Mouse (Mus musculus) MEL (cell line): Measurements from ENCODE around the gene Hipk4.

Experiments
- CTCF ChIP-seq, 3 experiments: IDR thresholded peaks in 2 of 3; conservative IDR thresholded peaks in 1 of 3; 2 replicates each; pipeline ENCODE4 v1.5.1; 2011 to 2012; ENCODE audit warnings: low read length in 3 of 3, low read depth in 2 of 3, mild to moderate bottlenecking in 2 of 3, improper control_type of control experiment in 1 of 3, inconsistent platforms in 1 of 3, mixed read lengths in 1 of 3, moderate library complexity in 1 of 3; ENCODE audit not compliant: control insufficient read depth in 1 of 3, insufficient read depth in 1 of 3, poor library complexity in 1 of 3, severe bottlenecking in 1 of 3
- EP300 ChIP-seq, 2 experiments: IDR thresholded peaks; 2 replicates each; pipeline ENCODE4 v1.6.1; 2011; ENCODE audit warnings: improper control_type of control experiment in 2 of 2, low read length in 2 of 2, low read depth in 1 of 2, mild to moderate bottlenecking in 1 of 2
- GATA1 ChIP-seq: IDR thresholded peaks from 2 replicates; pipeline ENCODE4 v1.6.1; 2011; ENCODE audit warnings: low read depth, low read length, improper control_type of control experiment
- MXI1 ChIP-seq: IDR thresholded peaks from 2 replicates; pipeline ENCODE4 v1.6.1; 2011; ENCODE audit warnings: mild to moderate bottlenecking, low read depth, low read length, improper control_type of control experiment
- POLR2A ChIP-seq, 2 experiments: IDR thresholded peaks; 2 replicates each; pipeline ENCODE4 v1.6.1; 2011 to 2012; ENCODE audit warnings: low read length in 2 of 2, mild to moderate bottlenecking in 2 of 2, control low read depth in 1 of 2, improper control_type of control experiment in 1 of 2, low read depth in 1 of 2, moderate library complexity in 1 of 2; ENCODE audit not compliant: control insufficient read depth in 1 of 2, insufficient read depth in 1 of 2, poor library complexity in 1 of 2

DNA sequence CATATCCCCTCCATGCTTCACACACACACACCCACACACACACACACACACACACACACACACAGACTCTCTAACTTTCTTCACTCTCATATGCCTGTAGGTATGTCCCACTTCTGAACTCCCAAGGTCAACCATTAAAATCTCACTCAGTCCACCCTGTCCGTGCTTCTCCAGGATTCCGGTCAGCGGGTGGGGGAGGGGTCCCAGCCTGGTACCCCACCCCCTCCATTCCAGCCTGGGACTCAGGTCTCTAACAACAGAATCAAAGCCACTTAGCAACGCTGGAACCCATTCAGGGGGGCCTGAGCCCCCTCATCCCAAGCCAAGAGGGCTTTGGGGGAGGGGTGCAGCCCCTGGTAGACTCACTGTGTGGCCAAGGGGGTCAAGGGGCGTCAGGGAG is at the start of gene Hipk4:
- no peak for TF ChIP-seq GATA1
- TF ChIP-seq MXI1 = no peak
- TF ChIP-seq POLR2A (IDR thresholded peaks at IDR 0.05; ENCODE audit: control insufficient read depth in 1 of 2, insufficient read depth in 1 of 2, low read depth in 1 of 2, low read length in 2 of 2, poor library complexity in 1 of 2) = no peak
- TF ChIP-seq EP300 (IDR thresholded peaks at IDR 0.05; ENCODE audit: low read depth in 1 of 2, low read length in 2 of 2) = no peak
- TF ChIP-seq CTCF (IDR thresholded peaks at IDR 0.05 in 2 of 3, conservative IDR thresholded peaks at IDR 0.05 in 1 of 3; ENCODE audit: control insufficient read depth in 1 of 3, insufficient read depth in 1 of 3, low read depth in 2 of 3, low read length in 3 of 3, poor library complexity in 1 of 3, severe bottlenecking in 1 of 3) = no peak
